Mouse (Mus musculus) embryonic facial prominence, embryonic 14.5 days (tissue): ENCODE results near the gene Syne1. TPM values are rescaled to one million over a fixed set of nuclear protein-coding genes. Genes with fewer than 3 reads are reported as not detected.

Experiments used
- ATAC-seq: fragments of 200-750 bp; cut with Nextera tagmentation; 2 replicates; pipeline ENCODE4 v1.8.0; 2017; ENCODE audit warnings: low read depth, moderate number of reproducible peaks, moderate TSS enrichment
- DNase-seq: peaks from one replicate; pipeline ENCODE4 v3.0.0-alpha.2; 2015; ENCODE audit warnings: low spot score
- H3K27ac ChIP-seq: fragments of 300-500 bp; sonication (generic); replicated peaks from 2 replicates; pipeline ENCODE4 v1.5.1; 2014; ENCODE audit warnings: low read depth, mild to moderate bottlenecking, low read length, moderate library complexity
- H3K27me3 ChIP-seq: fragments of 300-500 bp; sonication (generic); replicated peaks from 2 replicates; pipeline ENCODE4 v1.6.1; 2014; ENCODE audit warnings: low read length; ENCODE audit not compliant: control insufficient read depth, insufficient read depth
- H3K36me3 ChIP-seq: fragments of 300-500 bp; sonication (generic); 2 replicates; pipeline ENCODE4 v1.6.1; 2014; ENCODE audit warnings: low read length, mixed read lengths; ENCODE audit not compliant: control insufficient read depth, insufficient read depth
- H3K4me1 ChIP-seq: fragments of 300-500 bp; sonication (generic); 2 replicates; pipeline ENCODE4 v1.6.1; 2014; ENCODE audit warnings: antibody characterized with exemption, low read length; ENCODE audit not compliant: control insufficient read depth, insufficient read depth
- H3K4me2 ChIP-seq: fragments of 300-500 bp; sonication (generic); 2 replicates; pipeline ENCODE4 v1.6.1; 2014; ENCODE audit warnings: low read depth, mild to moderate bottlenecking, low read length, moderate library complexity, mixed read lengths
- H3K4me3 ChIP-seq: fragments of 300-500 bp; sonication (generic); 2 replicates; pipeline ENCODE4 v1.5.1; 2014; ENCODE audit warnings: low read depth, mild to moderate bottlenecking, low read length
- H3K9ac ChIP-seq: fragments of 300-500 bp; sonication (generic); 2 replicates; pipeline ENCODE4 v1.6.1; 2014; ENCODE audit warnings: low read depth, mild to moderate bottlenecking, low read length, moderate library complexity, mixed read lengths
- H3K9me3 ChIP-seq: fragments of 300-500 bp; sonication (generic); 2 replicates; pipeline ENCODE4 v1.6.1; 2016; ENCODE audit warnings: low read length; ENCODE audit not compliant: control insufficient read depth
- whole genome bisulfite sequencing: fragments of 180-500 bp; shearing (Covaris S2); extraction: QIAGEN DNeasy Blood & Tissue Kit; methylation state at CpG from one replicate; pipeline ENCODE4 v1.1.7; 2014; 5-methylcytosine and 5-hydroxymethylcytosine counted together
- polyA plus RNA-seq: library from polyadenylated mRNA; unstranded; fragments of >200 nt; fragmentation: Nextera tagmentation; extraction: Ambion mirVana; gene quantifications from 2 replicates; pipeline ENCODE4 v1.2.1, GENCODE M21; 2014

Syne1 gene
- polyA plus RNA-seq, 1 experiment from 2014 or later: 14.4 TPM

GRCm38 (mm10) chr10:4996592-4996991 is 554.7 kb downstream of the Syne1 start:
- H3K4me2 ChIP-seq: no peak overlapping the region
- H3K36me3 ChIP-seq: no peaks in the 10 kb centered on the region
- no peak overlapping the region for H3K27ac ChIP-seq
- 73% methylated on average over 3 of the region's 3 CpGs for WGBS
- no peaks in the 10 kb centered on the region for H3K9me3 ChIP-seq
- no peak overlapping the region for H3K4me3 ChIP-seq
- ATAC-seq (no peak), DNase-seq (no peak)
- H3K4me1 ChIP-seq: no peaks in the 10 kb centered on the region
- H3K27me3 ChIP-seq: no peaks in the 10 kb centered on the region
- H3K9ac ChIP-seq: no peak overlapping the region

DNA sequence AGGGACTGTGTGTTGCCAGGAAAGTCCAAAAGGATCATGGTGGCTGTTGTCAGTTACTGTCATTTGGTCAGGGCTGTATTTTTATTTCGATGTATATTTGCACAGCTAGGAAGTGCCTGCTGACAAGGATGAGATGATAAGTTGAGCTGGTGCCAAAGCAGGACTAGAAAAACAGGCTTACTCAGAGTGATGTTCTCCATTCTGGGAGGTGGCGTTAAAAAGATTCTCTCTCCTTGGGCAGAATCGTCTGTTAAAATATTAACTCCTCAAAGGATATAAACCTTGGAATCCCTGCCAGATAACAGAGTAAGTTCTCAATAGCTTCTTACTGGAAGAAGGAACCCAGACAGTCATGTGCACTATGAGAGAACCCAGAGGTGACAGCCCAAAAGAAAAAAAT is 557.5 kb downstream of the Syne1 start:
- H3K27ac ChIP-seq: no peak overlapping the region
- H3K4me1 ChIP-seq: no peaks in the 10 kb centered on the region
- ATAC-seq (no peak), DNase-seq (peak; percentile 36)
- H3K36me3 ChIP-seq: no peaks in the 10 kb centered on the region
- H3K27me3 ChIP-seq: no peaks in the 10 kb centered on the region
- WGBS: 68% methylated on average over 3 of the region's 3 CpGs
- no peaks in the 10 kb centered on the region for H3K9me3 ChIP-seq
- H3K4me2 ChIP-seq: no peak overlapping the region
- no peak overlapping the region for H3K4me3 ChIP-seq
- no peak overlapping the region for H3K9ac ChIP-seq

DNA sequence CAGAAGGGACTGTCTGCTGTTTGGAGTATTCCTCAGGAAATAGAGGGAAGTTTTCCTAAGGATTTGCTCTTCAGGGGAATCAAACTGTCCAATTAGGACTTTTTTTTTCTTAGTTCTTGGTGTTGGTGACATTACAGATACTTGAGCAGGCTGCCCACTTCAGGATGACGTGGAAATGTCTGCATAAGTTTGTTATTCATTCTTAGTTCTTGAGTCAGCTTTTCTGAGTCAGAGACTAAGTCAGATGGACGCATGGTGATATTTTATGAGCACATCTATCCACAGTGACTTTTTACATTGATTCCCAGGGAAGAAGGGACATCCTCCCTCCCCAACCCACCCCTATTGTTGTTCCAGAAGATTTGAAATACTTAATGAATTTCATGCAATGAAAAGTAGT is 567.4 kb downstream of the Syne1 start:
- H3K4me2 ChIP-seq: no peak overlapping the region
- H3K9me3 ChIP-seq: no peaks in the 10 kb centered on the region
- no peak overlapping the region for H3K27ac ChIP-seq
- no peak for ATAC-seq
- H3K27me3 ChIP-seq: no peaks in the 10 kb centered on the region
- no peak overlapping the region for H3K4me3 ChIP-seq
- DNase-seq: no peak
- H3K36me3 ChIP-seq: no peaks in the 10 kb centered on the region
- no peaks in the 10 kb centered on the region for H3K4me1 ChIP-seq
- no peak overlapping the region for H3K9ac ChIP-seq
- WGBS: 61% methylated on average over 2 of the region's 2 CpGs

DNA sequence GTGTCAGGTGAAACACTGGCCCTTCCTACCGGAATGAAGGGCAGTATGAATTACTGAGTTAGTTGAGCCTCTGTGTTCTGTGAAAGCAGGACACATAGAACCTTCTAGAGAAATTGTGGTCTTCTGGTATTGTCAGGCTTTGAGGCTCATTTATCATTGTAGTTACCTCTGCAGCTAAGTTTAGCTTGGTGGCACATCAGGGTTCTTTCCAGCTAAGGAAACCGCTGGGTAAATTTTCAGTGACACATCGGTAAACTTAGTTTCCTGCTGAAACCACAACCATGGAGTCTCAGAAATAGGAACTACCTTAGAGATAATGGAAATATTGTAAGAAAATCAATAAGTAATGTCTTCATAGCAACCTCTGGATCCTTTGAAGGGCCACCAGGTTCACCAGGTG is 573.9 kb downstream of the Syne1 start:
- ATAC-seq (no peak), DNase-seq (no peak)
- Histone ChIP-seq H3K4me1 (no peaks in the 10 kb centered on the region), H3K4me2 (no peak overlapping the region), H3K27me3 (no peaks in the 10 kb centered on the region), H3K36me3 (no peaks in the 10 kb centered on the region), H3K9ac (no peak overlapping the region), H3K4me3 (no peak overlapping the region), H3K9me3 (no peaks in the 10 kb centered on the region), H3K27ac (no peak overlapping the region)
- 88% methylated on average over 3 of the region's 3 CpGs for WGBS

GRCm38 (mm10) chr10:4976557-4976956 is 574.7 kb downstream of the Syne1 start:
- no peak overlapping the region for H3K4me2 ChIP-seq
- no peak overlapping the region for H3K4me3 ChIP-seq
- DNase-seq: no peak
- H3K27me3 ChIP-seq: no peaks in the 10 kb centered on the region
- ATAC-seq: no peak
- no peak overlapping the region for H3K27ac ChIP-seq
- no peaks in the 10 kb centered on the region for H3K4me1 ChIP-seq
- H3K9ac ChIP-seq: no peak overlapping the region
- H3K9me3 ChIP-seq: no peaks in the 10 kb centered on the region
- WGBS: 89% methylated on average over 2 of the region's 2 CpGs
- H3K36me3 ChIP-seq: no peaks in the 10 kb centered on the region

- ATAC-seq: no peak
- Histone ChIP-seq H3K36me3 (no peaks in the 10 kb centered on the region), H3K4me3 (no peak overlapping the region), H3K4me1 (no peaks in the 10 kb centered on the region), H3K27me3 (no peaks in the 10 kb centered on the region), H3K4me2 (no peak overlapping the region), H3K9ac (no peak overlapping the region), H3K9me3 (no peaks in the 10 kb centered on the region), H3K27ac (no peak overlapping the region)
- 92% methylated on average over 4 of the region's 4 CpGs for WGBS
- no peak for DNase-seq
Observed at GRCm38 (mm10) chr10:4974246-4974645, 577.0 kb downstream of the Syne1 start.

GRCm38 (mm10) chr10:4972026-4972425 is 579.3 kb downstream of the Syne1 start:
- 42% methylated on average over 2 of the region's 2 CpGs for WGBS
- H3K27me3 ChIP-seq: no peaks in the 10 kb centered on the region
- ATAC-seq: no peak
- H3K27ac ChIP-seq: no peak overlapping the region
- peak; percentile 9 for DNase-seq
- H3K4me3 ChIP-seq: no peak overlapping the region
- no peak overlapping the region for H3K4me2 ChIP-seq
- no peaks in the 10 kb centered on the region for H3K4me1 ChIP-seq
- H3K9me3 ChIP-seq: no peaks in the 10 kb centered on the region
- no peak overlapping the region for H3K9ac ChIP-seq
- H3K36me3 ChIP-seq: no peaks in the 10 kb centered on the region

- H3K9me3 ChIP-seq: no peaks in the 10 kb centered on the region
- no peak overlapping the region for H3K4me2 ChIP-seq
- DNase-seq (no peak), ATAC-seq (no peak)
- no peaks in the 10 kb centered on the region for H3K27me3 ChIP-seq
- H3K9ac ChIP-seq: no peak overlapping the region
- H3K27ac ChIP-seq: no peak overlapping the region
- H3K4me1 ChIP-seq: no peaks in the 10 kb centered on the region
- H3K4me3 ChIP-seq: no peak overlapping the region
- no peaks in the 10 kb centered on the region for H3K36me3 ChIP-seq
Observed at GRCm38 (mm10) chr10:4971586-4971985, 579.7 kb downstream of the Syne1 start.

DNA sequence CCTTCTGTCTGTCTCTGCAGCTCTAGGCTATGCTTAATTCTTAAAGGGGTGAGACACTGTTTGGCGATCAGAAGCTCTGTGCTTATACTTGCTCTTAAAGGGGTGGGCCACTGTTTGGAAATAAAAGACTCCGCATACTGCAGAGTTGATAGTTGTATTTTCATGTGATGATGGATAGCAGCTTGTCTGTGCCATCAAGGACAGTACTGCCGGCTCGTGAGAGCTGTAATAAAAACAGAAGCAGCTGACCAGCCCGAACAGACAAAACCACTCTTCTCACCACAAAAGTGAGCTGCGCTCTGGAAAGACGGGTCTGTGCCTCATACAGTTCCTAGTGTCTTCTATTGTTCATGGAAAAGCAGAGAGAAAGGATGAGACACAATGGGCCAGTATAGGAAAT is 580.1 kb downstream of the Syne1 start:
- WGBS: 75% methylated on average over 7 of the region's 7 CpGs
- H3K27ac ChIP-seq: no peak overlapping the region
- ATAC-seq: no peak

More for the DNA sequence above, 580.1 kb downstream of the Syne1 start:
- Histone ChIP-seq H3K36me3 (no peaks in the 10 kb centered on the region), H3K9ac (no peak overlapping the region), H3K9me3 (no peaks in the 10 kb centered on the region), H3K27me3 (no peaks in the 10 kb centered on the region), H3K4me2 (no peak overlapping the region), H3K4me3 (no peak overlapping the region), H3K4me1 (no peaks in the 10 kb centered on the region)
- DNase-seq: no peak
